9 mouse cellular contexts compared by ENCODE assay signal in the genomic region with DNA sequence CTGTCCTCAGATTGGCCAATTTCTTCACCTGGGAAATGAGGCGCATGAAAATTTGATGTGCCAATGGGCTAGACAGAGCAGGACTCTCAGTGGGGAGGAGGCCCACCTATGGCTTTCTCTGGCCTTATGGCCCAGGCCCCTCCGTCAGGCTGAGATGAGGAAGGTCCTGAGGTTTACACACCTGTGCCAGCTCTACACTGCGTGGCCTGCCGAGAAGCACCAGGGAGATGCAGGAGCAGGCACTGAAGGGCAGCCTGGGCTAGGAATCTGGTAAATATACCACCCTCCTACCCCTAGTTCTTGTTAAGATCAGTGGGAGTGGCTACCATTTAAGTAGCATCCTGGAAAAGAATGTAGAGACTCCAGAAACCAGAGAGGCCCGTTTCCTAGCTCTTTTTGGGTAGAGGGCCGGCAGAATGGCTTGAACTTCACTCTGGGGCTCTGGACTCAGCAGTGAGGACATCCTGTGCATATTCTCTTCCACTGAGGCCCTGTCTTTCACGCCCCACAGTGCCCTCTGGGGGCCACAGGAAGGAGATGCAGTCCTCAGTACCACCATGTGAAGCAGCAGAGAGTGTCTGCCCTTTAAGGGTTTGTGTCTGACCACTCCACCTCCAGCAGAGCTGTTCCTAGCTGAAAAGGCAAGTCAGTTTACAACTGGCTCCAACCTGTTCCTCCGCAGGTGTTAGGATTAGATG. TPM values are rescaled to one million over a fixed set of nuclear protein-coding genes. Genes with fewer than 3 reads are reported as not detected.
A peak's percentile ranks its signal among the peaks of the same experiment; 100 is the strongest.
DNase-seq lines count a peak whose midpoint lies in the region; ATAC-seq and TF ChIP-seq lines count a peak whose summit lies in the region.
"Had no signal": no experiment of that assay in that cellular context is flagged by ENCODE, and none has a peak within 500 bp of the region (broad histone marks: within the 10 kb centered on the region; RNA-seq: fewer than 3 reads in every experiment).

No protein-coding gene starts in this region.

- peak; percentile 74 for DNase-seq in MN1 (ENCODE audit: low spot score)
- peak; percentile 62 to 77 for DNase-seq in cerebellum, adult 18-20 months
- peak; percentile 75 for DNase-seq in forelimb bud, embryonic 11.5 days (ENCODE audit: low read depth, low spot score)
- peak; percentile 88 for DNase-seq in hindbrain, embryonic 11.5 days (ENCODE audit: low spot score)
- peak; percentile 26 for DNase-seq in layer of hippocampus, adult 9-10 months (ENCODE audit: low spot score)
- peak; percentile 88 for DNase-seq in lung, postnatal 0 days (ENCODE audit: low spot score)
- DNase-seq in ovary, postnatal 36 days (ENCODE audit: low spot score): peak; percentile 68
- peak; percentile 84 for DNase-seq in thymus, postnatal 25 days

- TF ChIP-seq CTCF in lung, postnatal 0 days (IDR thresholded peaks at IDR 0.05): peak; percentile 97

- no peaks in the 10 kb centered on the region for H3K9me3 ChIP-seq in hindbrain, embryonic 11.5 days (ENCODE audit: control insufficient read depth, low read length)
- H3K9me3 ChIP-seq in lung, postnatal 0 days (ENCODE audit: low read length): no peaks in the 10 kb centered on the region
- H3K9me3 ChIP-seq: megakaryocyte, embryonic 14.5 days had no signal

- peak; percentile 77 for ATAC-seq in hindbrain, embryonic 11.5 days (ENCODE audit: low FRiP score)
- ATAC-seq in lung, postnatal 0 days: peak; percentile 89

- H3K4me3 ChIP-seq in hindbrain, embryonic 11.5 days (ENCODE audit: low read depth, low read length): no peak overlapping the region
- no peak overlapping the region for H3K4me3 ChIP-seq in lung, postnatal 0 days (ENCODE audit: low read depth, low read length)
- H3K4me3 ChIP-seq: megakaryocyte, embryonic 14.5 days had no signal

- H3K4me2 ChIP-seq in hindbrain, embryonic 11.5 days (replicated peaks; ENCODE audit: low read depth, low read length): no peak overlapping the region; the same call in 1 of the 2 replicates
- H3K4me2 ChIP-seq in lung, postnatal 0 days (replicated peaks; ENCODE audit: low read depth, low read length): no peak overlapping the region

- 62% methylated on average over 8 of the region's 8 CpGs for WGBS in hindbrain, embryonic 11.5 days
- WGBS in lung, postnatal 0 days: 52% methylated on average over 8 of the region's 8 CpGs

- H3K4me1 ChIP-seq in hindbrain, embryonic 11.5 days (replicated peaks; ENCODE audit: control insufficient read depth, insufficient read depth, low read length): no peaks in the 10 kb centered on the region
- no peaks in the 10 kb centered on the region for H3K4me1 ChIP-seq in lung, postnatal 0 days (ENCODE audit: insufficient read depth, low read depth, low read length)

- H3K27me3 ChIP-seq in hindbrain, embryonic 11.5 days (ENCODE audit: control insufficient read depth, insufficient read depth, low read length): no peaks in the 10 kb centered on the region
- no peaks in the 10 kb centered on the region for H3K27me3 ChIP-seq in lung, postnatal 0 days (replicated peaks; ENCODE audit: insufficient read depth, low read length)

- H3K36me3 ChIP-seq in hindbrain, embryonic 11.5 days (ENCODE audit: control insufficient read depth, insufficient read depth, low read length): peaks cover 8% of the 10 kb centered on the region
- peaks cover 5% of the 10 kb centered on the region for H3K36me3 ChIP-seq in lung, postnatal 0 days (ENCODE audit: insufficient read depth, low read length)

- no peak overlapping the region for H3K9ac ChIP-seq in hindbrain, embryonic 11.5 days (ENCODE audit: low read depth, low read length)
- H3K9ac ChIP-seq in lung, postnatal 0 days (replicated peaks; ENCODE audit: low read depth): no peak overlapping the region

- TF ChIP-seq EP300 in lung, postnatal 0 days (IDR thresholded peaks at IDR 0.05): no peak

- H3K27ac ChIP-seq in hindbrain, embryonic 11.5 days (ENCODE audit: low read depth, low read length): no peak overlapping the region
- no peak overlapping the region for H3K27ac ChIP-seq in lung, postnatal 0 days (ENCODE audit: low read length)

RNA-seq across cellular contexts. Expression of a gene that starts 42.3 kb away (rescaled TPM):
- 21.5 and 22.7 TPM in 2 replicates for polyA plus RNA-seq in hindbrain, embryonic 11.5 days (2014; fragmentation: Nextera tagmentation; extraction: Ambion mirVana)
- polyA plus RNA-seq in lung, postnatal 0 days (2015; fragmentation: Nextera tagmentation; extraction: Ambion mirVana): 6.2 TPM in 2 replicates

Comparison
In these comparisons a context has a peak if more than half of its experiments do, and no peak if none do; other contexts are left out.
1. DNase-seq: peak in every context shown above with its lines; median percentile 88 in hindbrain, embryonic 11.5 days; 88 in lung, postnatal 0 days; 84 in thymus, postnatal 25 days; 75 in forelimb bud, embryonic 11.5 days; 74 in MN1; 70 in cerebellum, adult 18-20 months; 68 in ovary, postnatal 36 days; 26 in layer of hippocampus, adult 9-10 months.